Mouse (Mus musculus): ENCODE results near the gene Lactb.

Gene Lactb

GRCm38 (mm10) chr9:66975239-66975645 is at the start of gene Lactb:
Lactb (minus strand) TSS chr9:66975484.
- DNase-seq (ENCODE audit: low spot score in 2 of 2): peak; percentile 90 to 94

- no peak for DNase-seq (ENCODE audit: low spot score in 2 of 2)
These were observed 48.1 kb upstream of the Lactb start for GRCm38 (mm10) chr9:67023371-67023770.

- DNase-seq (ENCODE audit: low spot score in 2 of 2): no peak
These were observed 44.8 kb upstream of the Lactb start for GRCm38 (mm10) chr9:67020063-67020462.

GRCm38 (mm10) chr9:67013501-67013900 is 38.2 kb upstream of the Lactb start:
- no peak for DNase-seq (ENCODE audit: low spot score in 2 of 2)

- no peak for DNase-seq (ENCODE audit: low spot score in 2 of 2)
These were observed 37.2 kb upstream of the Lactb start for GRCm38 (mm10) chr9:67012470-67012869.

- DNase-seq (ENCODE audit: low spot score in 2 of 2): no peak
These were observed 36.2 kb upstream of the Lactb start for GRCm38 (mm10) chr9:67011483-67011882.

- no peak for DNase-seq (ENCODE audit: low spot score in 2 of 2)
These were observed 33.5 kb upstream of the Lactb start for GRCm38 (mm10) chr9:67008781-67009180.

GRCm38 (mm10) chr9:67006376-67006775 is 31.1 kb upstream of the Lactb start:
- DNase-seq (ENCODE audit: low spot score in 2 of 2): no peak

- DNase-seq (ENCODE audit: low spot score in 2 of 2): no peak
These were observed 30.0 kb upstream of the Lactb start for GRCm38 (mm10) chr9:67005161-67005742.

- DNase-seq (ENCODE audit: low spot score in 2 of 2): no peak
These were observed 28.4 kb upstream of the Lactb start for GRCm38 (mm10) chr9:67003656-67004055.

GRCm38 (mm10) chr9:67003156-67003555 is 27.9 kb upstream of the Lactb start:
- DNase-seq (ENCODE audit: low spot score in 2 of 2): no peak

GRCm38 (mm10) chr9:67001506-67001905 is 26.2 kb upstream of the Lactb start:
- no peak for DNase-seq (ENCODE audit: low spot score in 2 of 2)

- DNase-seq (ENCODE audit: low spot score in 2 of 2): peak; percentile 40 to 63
These were observed 25.8 kb upstream of the Lactb start for GRCm38 (mm10) chr9:67001050-67001449.

GRCm38 (mm10) chr9:66999698-67000097 is 24.4 kb upstream of the Lactb start:
- no peak for DNase-seq (ENCODE audit: low spot score in 2 of 2)

- no peak for DNase-seq (ENCODE audit: low spot score in 2 of 2)
These were observed 16.6 kb upstream of the Lactb start for GRCm38 (mm10) chr9:66991750-66992410.

GRCm38 (mm10) chr9:66991021-66991749 is 15.9 kb upstream of the Lactb start:
- DNase-seq (ENCODE audit: low spot score in 2 of 2): no peak

GRCm38 (mm10) chr9:66990046-66990445 is 14.8 kb upstream of the Lactb start:
- no peak for DNase-seq (ENCODE audit: low spot score in 2 of 2)

- no peak for DNase-seq (ENCODE audit: low spot score in 2 of 2)
These were observed 14.3 kb upstream of the Lactb start for GRCm38 (mm10) chr9:66989581-66989980.

GRCm38 (mm10) chr9:66988888-66989414 is 13.7 kb upstream of the Lactb start:
- DNase-seq (ENCODE audit: low spot score in 2 of 2): no peak

GRCm38 (mm10) chr9:66988198-66988887 is 13.1 kb upstream of the Lactb start:
- no peak for DNase-seq (ENCODE audit: low spot score in 2 of 2)

GRCm38 (mm10) chr9:66985377-66985776 is 10.1 kb upstream of the Lactb start:
- DNase-seq (ENCODE audit: low spot score in 2 of 2): peak; percentile 14 to 22

- no peak for DNase-seq (ENCODE audit: low spot score in 2 of 2)
These were observed 6.8 kb upstream of the Lactb start for GRCm38 (mm10) chr9:66982085-66982484.

All from thymus, postnatal 10 days (tissue).